ENCODE assay signal across 9 mouse cellular contexts in genomic region chr7:144527723-144528221, GRCm38 (mm10). TPM values are rescaled to one million over a fixed set of nuclear protein-coding genes. Genes with fewer than 3 reads are reported as not detected.
DNase-seq lines count a peak whose midpoint lies in the region; ATAC-seq and TF ChIP-seq lines count a peak whose summit lies in the region.
"Had no signal": no experiment of that assay in that cellular context is flagged by ENCODE, and none has a peak within 500 bp of the region (broad histone marks: within the 10 kb centered on the region; RNA-seq: fewer than 3 reads in every experiment).

No protein-coding gene starts in this region.

- no peak overlapping the region for H3K4me2 ChIP-seq in heart, embryonic 12.5 days
- H3K4me2 ChIP-seq in lung, embryonic 16.5 days (ENCODE audit: low read depth, low read length) = no peak overlapping the region
- H3K4me2 ChIP-seq: stomach, embryonic 15.5 days had no signal

- H3K4me1 ChIP-seq in heart, embryonic 12.5 days (replicated peaks) = peaks cover 60% of the 10 kb centered on the region
- peaks cover 10% of the 10 kb centered on the region for H3K4me1 ChIP-seq in embryonic fibroblast, embryonic 13.5 days (ENCODE audit: control insufficient read depth, insufficient read depth, low read length)
- peaks cover 8% of the 10 kb centered on the region; the same call in 1 of the 2 replicates for H3K4me1 ChIP-seq in lung, embryonic 16.5 days (replicated peaks; ENCODE audit: control insufficient read depth, insufficient read depth, low read length)

- H3K27me3 ChIP-seq in heart, embryonic 12.5 days (replicated peaks) = no peaks in the 10 kb centered on the region
- no peaks in the 10 kb centered on the region for H3K27me3 ChIP-seq in lung, embryonic 16.5 days (ENCODE audit: control insufficient read depth, insufficient read depth, low read depth, low read length)
- H3K27me3 ChIP-seq: stomach, embryonic 15.5 days had no signal

- H3K4me3 ChIP-seq in heart, embryonic 12.5 days = no peak overlapping the region
- no peak overlapping the region for H3K4me3 ChIP-seq in embryonic fibroblast, embryonic 13.5 days (ENCODE audit: insufficient read depth, low read length)
- no peak overlapping the region for H3K4me3 ChIP-seq in lung, embryonic 16.5 days (ENCODE audit: low read length)
- H3K4me3 ChIP-seq: stomach, embryonic 15.5 days had no signal

- no peak overlapping the region for H3K9ac ChIP-seq in heart, embryonic 12.5 days
- H3K9ac ChIP-seq in lung, embryonic 16.5 days (ENCODE audit: low read length) = no peak overlapping the region
- H3K9ac ChIP-seq: stomach, embryonic 15.5 days had no signal

- H3K9me3 ChIP-seq in heart, embryonic 12.5 days (replicated peaks) = no peaks in the 10 kb centered on the region
- H3K9me3 ChIP-seq in lung, embryonic 16.5 days (ENCODE audit: control insufficient read depth, low read length) = no peaks in the 10 kb centered on the region
- H3K9me3 ChIP-seq: stomach, embryonic 15.5 days had no signal

- no peaks in the 10 kb centered on the region for H3K36me3 ChIP-seq in heart, embryonic 12.5 days
- no peaks in the 10 kb centered on the region for H3K36me3 ChIP-seq in lung, embryonic 16.5 days (ENCODE audit: control insufficient read depth, insufficient read depth, low read length)
- H3K36me3 ChIP-seq: stomach, embryonic 15.5 days had no signal

- ATAC-seq in heart, embryonic 12.5 days (ENCODE audit: insufficient number of reproducible peaks, low FRiP score) = no peak
- 0 out of 2 replicates have a peak, but pooled peaks have one; percentile 28 for ATAC-seq in lung, embryonic 16.5 days (ENCODE audit: low read depth)

- no peak for TF ChIP-seq CTCF in embryonic fibroblast, embryonic 13.5 days (IDR thresholded peaks at IDR 0.05; ENCODE audit: borderline replicate concordance, insufficient read depth, low read length)

- WGBS in heart, embryonic 12.5 days = 62% methylated on average over 1 of the region's 1 CpGs
- WGBS in lung, embryonic 16.5 days = 27% methylated on average over 1 of the region's 1 CpGs

- DNase-seq in heart, adult 18-20 months = peak; percentile 45 to 48
- peak; percentile 21 for DNase-seq in MEL-GATA-1-ER (ENCODE audit: extremely low read depth, low read depth)
- no peak for DNase-seq in thymus, postnatal 10 days (ENCODE audit: low spot score in 2 of 2)
- no peak for DNase-seq in right cerebral cortex, postnatal 36 days (ENCODE audit: low spot score in 2 of 2)
- no peak for DNase-seq in layer of hippocampus, postnatal 14 days (ENCODE audit: low spot score in 2 of 2)

- no peak overlapping the region for H3K27ac ChIP-seq in heart, embryonic 12.5 days (ENCODE audit: poor library complexity, severe bottlenecking)
- peak overlapping the region; percentile 31 for H3K27ac ChIP-seq in embryonic fibroblast, embryonic 13.5 days (ENCODE audit: insufficient read depth, low read length)
- no peak overlapping the region for H3K27ac ChIP-seq in lung, embryonic 16.5 days (ENCODE audit: low read length)
- H3K27ac ChIP-seq: stomach, embryonic 15.5 days had no signal

- TF ChIP-seq POLR2A in embryonic fibroblast, embryonic 13.5 days (IDR thresholded peaks at IDR 0.05; ENCODE audit: low read depth, low read length) = no peak

RNA-seq across cellular contexts. Expression of gene Ppfia1, which starts 25.8 kb away (rescaled TPM):
- total RNA-seq in heart, adult 18-20 months (2021) = 10 to 100 TPM; 37.8 to 39.6 TPM
- 29.2 and 35.2 TPM in 2 replicates for polyA plus RNA-seq in heart, embryonic 12.5 days (2016; fragmentation: Nextera tagmentation; extraction: Ambion mirVana)
- polyA plus RNA-seq in embryonic fibroblast, embryonic 13.5 days (2011; ENCODE audit: insufficient read length, low read depth, missing spikeins) = 70.0 and 71.5 TPM in 2 replicates
- polyA plus RNA-seq in lung, embryonic 16.5 days (2015; fragmentation: Nextera tagmentation; extraction: Ambion mirVana) = 16.4 and 25.9 TPM in 2 replicates
- total RNA-seq in layer of hippocampus, postnatal 14 days (2021) = 10 to 100 TPM; 37.8 to 37.9 TPM

RNA-seq across cellular contexts. Expression of gene Fadd, which starts 54.5 kb away (rescaled TPM):
- 1 to 10 TPM; 8.5 to 8.6 TPM for total RNA-seq in heart, adult 18-20 months (2021)
- 12.1 and 12.3 TPM in 2 replicates for polyA plus RNA-seq in heart, embryonic 12.5 days (2016; fragmentation: Nextera tagmentation; extraction: Ambion mirVana)
- 5.4 and 8.1 TPM in 2 replicates for polyA plus RNA-seq in embryonic fibroblast, embryonic 13.5 days (2011; ENCODE audit: insufficient read length, low read depth, missing spikeins)
- polyA plus RNA-seq in lung, embryonic 16.5 days (2015; fragmentation: Nextera tagmentation; extraction: Ambion mirVana) = 11.5 and 12.7 TPM in 2 replicates
- 1 to 10 TPM; 2.5 to 2.9 TPM for total RNA-seq in layer of hippocampus, postnatal 14 days (2021)

RNA-seq across cellular contexts. Expression of gene Cttn, which starts 57.0 kb away (rescaled TPM):
- 10 to 100 TPM; 31.3 to 33.3 TPM for total RNA-seq in heart, adult 18-20 months (2021)
- 143 and 144 TPM in 2 replicates for polyA plus RNA-seq in heart, embryonic 12.5 days (2016; fragmentation: Nextera tagmentation; extraction: Ambion mirVana)
- 273 and 326 TPM in 2 replicates for polyA plus RNA-seq in embryonic fibroblast, embryonic 13.5 days (2011; ENCODE audit: insufficient read length, low read depth, missing spikeins)
- polyA plus RNA-seq in lung, embryonic 16.5 days (2015; fragmentation: Nextera tagmentation; extraction: Ambion mirVana) = 177 and 178 TPM in 2 replicates
- 100 to 1,000 TPM; 174 to 178 TPM for total RNA-seq in layer of hippocampus, postnatal 14 days (2021)

Comparison
In these comparisons a context has a peak if more than half of its experiments do, and no peak if none do; other contexts are left out.
1. DNase-seq: peak in heart, adult 18-20 months (2 of 2) and MEL-GATA-1-ER (single experiment); none in thymus, postnatal 10 days (0 of 2), right cerebral cortex, postnatal 36 days (0 of 2) and layer of hippocampus, postnatal 14 days (0 of 2).